Mouse (Mus musculus): Measurements from ENCODE around the gene Cyp2f2. TPM values are rescaled to one million over a fixed set of nuclear protein-coding genes. Genes with fewer than 3 reads are reported as not detected.

Gene Cyp2f2
- total and polyA plus RNA-seq, 3 experiments = 0.60 to 220 (median 0.93) TPM

DNA sequence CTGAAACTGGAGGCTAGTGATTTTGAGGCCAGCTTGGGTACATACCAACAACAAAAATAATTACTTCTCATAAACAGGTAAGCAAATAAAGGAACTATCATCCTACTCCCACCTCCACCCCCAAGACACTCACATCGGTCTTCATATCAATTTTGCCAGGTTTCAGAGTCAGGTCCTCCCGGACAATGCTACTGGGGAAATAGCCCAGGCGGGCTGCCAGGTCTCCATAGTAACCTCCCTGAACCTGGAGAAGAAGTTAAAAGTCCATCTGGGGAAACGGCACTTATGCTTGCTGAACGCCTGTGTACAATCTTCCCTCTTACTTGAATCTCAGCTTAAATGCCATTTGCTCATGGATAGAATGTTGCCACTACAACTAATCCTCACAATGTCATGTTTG is 60.3 kb downstream of the Cyp2f2 start:
- H3K4me1 ChIP-seq (ENCODE audit: control insufficient read depth, insufficient read depth, low read length) = peaks cover 4% of the 10 kb centered on the region; the same call in 1 of the 2 replicates
- no peaks in the 10 kb centered on the region for H3K79me2 ChIP-seq (replicated peaks; ENCODE audit: control insufficient read depth, insufficient read depth, low read length)
- intact Hi-C loops (cut with DNase I) = loop anchor here (2.0 kb wide), 1 partner anchor 15 kb away; the partner anchor contains the start of gene BC024978
- no peaks in the 10 kb centered on the region for H3K27me3 ChIP-seq (ENCODE audit: control insufficient read depth, insufficient read depth, low read length)
- TF ChIP-seq POLR2A (IDR thresholded peaks at IDR 0.05; ENCODE audit: insufficient read depth, low read depth, low read length) = no peak
- no peak for TF ChIP-seq EP300 (IDR thresholded peaks at IDR 0.05; ENCODE audit: insufficient read depth, low read depth, low read length)
- TF ChIP-seq CTCF (IDR thresholded peaks at IDR 0.05) = no peak
- H3K27ac ChIP-seq = peak overlapping the region; percentile 74; the same call in 1 of the 2 replicates
- DNase-seq = peak; percentile 72 to 74
- H3K9ac ChIP-seq (ENCODE audit: low read depth, low read length) = no peak overlapping the region
- H3K36me3 ChIP-seq (ENCODE audit: control insufficient read depth, insufficient read depth, low read length) = no peaks in the 10 kb centered on the region
- WGBS = 26% methylated on average over 5 of the region's 5 CpGs
- no peak overlapping the region for H3K4me3 ChIP-seq

DNA sequence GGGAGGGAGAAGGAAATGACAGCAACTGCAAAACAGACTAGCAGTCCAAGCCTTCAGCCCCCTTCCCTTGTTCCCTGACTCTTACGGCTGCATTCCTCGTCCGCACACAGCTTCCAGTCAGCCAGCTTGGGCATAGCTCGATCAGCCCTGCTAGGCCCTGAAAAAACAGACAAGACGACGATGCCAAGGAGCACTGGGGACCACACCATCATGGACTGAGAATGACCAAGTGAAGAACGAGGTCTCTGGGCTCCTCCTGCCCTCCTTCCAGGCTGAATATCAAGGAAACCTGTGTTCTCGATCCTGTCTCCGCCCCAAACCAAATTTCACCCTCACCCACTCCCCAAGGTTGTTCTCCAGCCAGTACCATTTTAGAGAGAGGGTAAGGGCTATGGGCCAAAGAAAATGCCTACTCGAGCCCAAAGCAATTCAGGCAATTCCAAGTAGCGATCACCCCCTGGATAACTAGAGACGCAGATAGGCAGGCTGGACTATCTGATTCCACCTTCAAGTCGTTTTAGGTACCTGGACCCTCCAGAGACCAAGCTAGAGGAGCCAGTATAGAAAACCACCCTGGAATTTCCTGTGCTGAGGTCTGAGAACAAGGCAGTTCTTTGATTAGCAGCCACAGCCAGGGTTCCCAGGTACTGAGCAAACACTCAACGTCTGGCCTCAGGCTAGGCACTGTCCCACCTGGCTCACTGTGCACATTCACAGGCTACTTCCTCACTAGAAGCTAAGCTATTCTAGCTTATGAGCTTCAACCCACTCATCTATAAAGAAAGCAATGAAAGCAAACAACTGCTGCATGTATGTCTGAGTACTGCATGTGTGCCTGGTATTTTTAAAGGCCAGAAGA is 61.4 kb downstream of the Cyp2f2 start, which contains the start of the genes Gm21983 and Mia:
TSS of gene Gm21983 (minus strand) at position 250 of the 859 bp plus-strand sequence.
TSS of gene Mia (minus strand) at position 321 of the 859 bp plus-strand sequence.
- H3K4me3 ChIP-seq = no peak within 1 kb of the TSS
- H3K27me3 ChIP-seq (ENCODE audit: control insufficient read depth, insufficient read depth, low read length) = no peaks in the 10 kb centered on the region
- H3K36me3 ChIP-seq (ENCODE audit: control insufficient read depth, insufficient read depth, low read length) = no peaks in the 10 kb centered on the region
- no peak for DNase-seq
- peak within 1 kb of the TSS; percentile 74; the same call in 1 of the 2 replicates for H3K27ac ChIP-seq
- intact Hi-C loops (cut with DNase I) = loop anchor here (2.0 kb wide), 1 partner anchor 14 kb away; the partner anchor contains the start of gene BC024978
- H3K9ac ChIP-seq (ENCODE audit: low read depth, low read length) = no peak within 1 kb of the TSS
- 63% methylated on average over 14 of the region's 14 CpGs for WGBS
- TF ChIP-seq POLR2A (IDR thresholded peaks at IDR 0.05; ENCODE audit: insufficient read depth, low read depth, low read length) (no peak), CTCF (IDR thresholded peaks at IDR 0.05) (no peak), EP300 (IDR thresholded peaks at IDR 0.05; ENCODE audit: insufficient read depth, low read depth, low read length) (no peak)
- H3K4me1 ChIP-seq (ENCODE audit: control insufficient read depth, insufficient read depth, low read length) = peaks cover 4% of the 10 kb centered on the region; the same call in 1 of the 2 replicates
- no peaks in the 10 kb centered on the region for H3K79me2 ChIP-seq (replicated peaks; ENCODE audit: control insufficient read depth, insufficient read depth, low read length)

DNA sequence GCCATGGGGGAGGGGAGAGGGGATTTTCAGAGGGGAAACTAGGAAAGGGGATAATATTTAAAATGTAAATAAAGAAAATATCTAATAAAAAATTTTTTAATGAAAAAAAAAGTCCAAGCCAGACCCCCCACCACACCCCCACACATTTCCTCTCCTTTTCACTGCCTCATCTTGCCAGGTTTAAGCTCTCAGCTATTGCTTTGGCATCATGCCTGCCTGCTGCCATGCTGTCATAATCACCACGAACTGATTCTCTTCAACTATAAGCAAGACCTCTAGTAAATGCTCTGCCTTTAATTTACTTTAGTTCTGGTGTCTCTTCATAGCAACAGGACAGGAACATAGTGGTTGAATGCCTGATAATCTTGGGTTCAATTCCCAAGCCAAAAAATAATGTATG is 62.8 kb downstream of the Cyp2f2 start:
- intact Hi-C loops (cut with DNase I) = no loop called here
- 54% methylated on average over 1 of the region's 1 CpGs for WGBS
- peaks cover 4% of the 10 kb centered on the region; the same call in 1 of the 2 replicates for H3K4me1 ChIP-seq (ENCODE audit: control insufficient read depth, insufficient read depth, low read length)

More for the DNA sequence above, 62.8 kb downstream of the Cyp2f2 start:
- Histone ChIP-seq H3K9ac (ENCODE audit: low read depth, low read length) (no peak overlapping the region), H3K79me2 (replicated peaks; ENCODE audit: control insufficient read depth, insufficient read depth, low read length) (no peaks in the 10 kb centered on the region), H3K27ac (no peak overlapping the region), H3K36me3 (ENCODE audit: control insufficient read depth, insufficient read depth, low read length) (no peaks in the 10 kb centered on the region), H3K4me3 (no peak overlapping the region), H3K27me3 (ENCODE audit: control insufficient read depth, insufficient read depth, low read length) (no peaks in the 10 kb centered on the region)
- TF ChIP-seq EP300 (IDR thresholded peaks at IDR 0.05; ENCODE audit: insufficient read depth, low read depth, low read length) = no peak
- no peak for TF ChIP-seq POLR2A (IDR thresholded peaks at IDR 0.05; ENCODE audit: insufficient read depth, low read depth, low read length)
- DNase-seq = no peak

Small RNA genes lying within 50 kb of the gene (microRNA-seq; reads per million reads assigned to microRNA genes)
- 0.39 to 0.56 reads per million in 2 experiments for gene Mir3101

Other genes starting within 250 kb of the Cyp2f2 start
- gene Cyp2a22, start 180.5 kb upstream of the Cyp2f2 start, total RNA-seq (2021) = not detected
- not detected in 2 replicates for gene Cyp2a22, start 180.5 kb upstream of the Cyp2f2 start, polyA plus RNA-seq (2012; rRNA removed)
- not detected for gene Cyp2a12, start 90.8 kb upstream of the Cyp2f2 start, total RNA-seq (2021)
- 0.38 TPM in 1 of 2 replicates, not detected in the other for gene Cyp2a12, start 90.8 kb upstream of the Cyp2f2 start, polyA plus RNA-seq (2012; rRNA removed)
- not detected for gene Cyp2t4, start 33.8 kb downstream of the Cyp2f2 start, total RNA-seq (2021)
- gene Cyp2t4, start 33.8 kb downstream of the Cyp2f2 start, polyA plus RNA-seq (2012; rRNA removed) = not detected in 2 replicates
- gene Egln2, start 46.9 kb downstream of the Cyp2f2 start, total RNA-seq (2021) = 10 to 100 TPM; 51.8 to 64.4 TPM
- 52.4 and 57.7 TPM in 2 replicates for gene Egln2, start 46.9 kb downstream of the Cyp2f2 start, polyA plus RNA-seq (2012; rRNA removed)
- 10 to 100 TPM; 11.0 TPM for gene Rab4b, start 59.0 kb downstream of the Cyp2f2 start, total RNA-seq (2021)
- gene Rab4b, start 59.0 kb downstream of the Cyp2f2 start, polyA plus RNA-seq (2012; rRNA removed) = 22.4 and 23.1 TPM in 2 replicates
- under 1 TPM in 1 of 2 experiments, not detected in 1; 0.16 TPM for gene Gm21983, start 61.2 kb downstream of the Cyp2f2 start, total RNA-seq (2021)
- not detected in 2 replicates for gene Gm21983, start 61.2 kb downstream of the Cyp2f2 start, polyA plus RNA-seq (2012; rRNA removed)
- gene Mia, start 61.2 kb downstream of the Cyp2f2 start, total RNA-seq (2021) = under 1 TPM in 1 of 2 experiments, not detected in 1; 0.39 TPM
- gene Mia, start 61.2 kb downstream of the Cyp2f2 start, polyA plus RNA-seq (2012; rRNA removed) = 0.50 and 0.78 TPM in 2 replicates
- 10 to 100 TPM; 14.2 TPM for gene BC024978, start 75.9 kb downstream of the Cyp2f2 start, total RNA-seq (2021)
- 11.3 and 13.9 TPM in 2 replicates for gene BC024978, start 75.9 kb downstream of the Cyp2f2 start, polyA plus RNA-seq (2012; rRNA removed)
- 10 to 100 TPM; 40.6 to 41.3 TPM for gene Snrpa, start 76.4 kb downstream of the Cyp2f2 start, total RNA-seq (2021)
- 85.0 and 87.1 TPM in 2 replicates for gene Snrpa, start 76.4 kb downstream of the Cyp2f2 start, polyA plus RNA-seq (2012; rRNA removed)
- gene Itpkc, start 108.8 kb downstream of the Cyp2f2 start, total RNA-seq (2021) = 1 to 10 TPM; 4.2 to 4.8 TPM
- 4.2 and 4.4 TPM in 2 replicates for gene Itpkc, start 108.8 kb downstream of the Cyp2f2 start, polyA plus RNA-seq (2012; rRNA removed)
- 1 to 10 TPM; 7.5 to 8.3 TPM for gene Coq8b, start 113.1 kb downstream of the Cyp2f2 start, total RNA-seq (2021)
- 11.6 and 19.4 TPM in 2 replicates for gene Coq8b, start 113.1 kb downstream of the Cyp2f2 start, polyA plus RNA-seq (2012; rRNA removed)
- gene Numbl, start 138.5 kb downstream of the Cyp2f2 start, total RNA-seq (2021) = 1 to 10 TPM; 3.7 to 6.1 TPM
- gene Numbl, start 138.5 kb downstream of the Cyp2f2 start, polyA plus RNA-seq (2012; rRNA removed) = 7.8 and 9.7 TPM in 2 replicates
- gene Ltbp4, start 217.8 kb downstream of the Cyp2f2 start, total RNA-seq (2021) = 100 to 1,000 TPM; 187 to 221 TPM
- gene Ltbp4, start 217.8 kb downstream of the Cyp2f2 start, polyA plus RNA-seq (2012; rRNA removed) = 349 and 374 TPM in 2 replicates
- gene Shkbp1, start 236.1 kb downstream of the Cyp2f2 start, total RNA-seq (2021) = 1 to 10 TPM; 4.6 to 7.1 TPM
- 17.3 and 20.2 TPM in 2 replicates for gene Shkbp1, start 236.1 kb downstream of the Cyp2f2 start, polyA plus RNA-seq (2012; rRNA removed)
- gene Gm20479, start 237.5 kb downstream of the Cyp2f2 start, total RNA-seq (2021) = under 1 TPM in 1 of 2 experiments, not detected in 1; 0.52 TPM
- not detected in 2 replicates for gene Gm20479, start 237.5 kb downstream of the Cyp2f2 start, polyA plus RNA-seq (2012; rRNA removed)

Measured in heart, adult 2 months (tissue).